Mouse (Mus musculus) CH12.LX (cell line): Measurements from ENCODE around the gene Cmip. TPM values are rescaled to one million over a fixed set of nuclear protein-coding genes. Genes with fewer than 3 reads are reported as not detected.

Source experiments
- DNase-seq: peaks from one replicate; pipeline ENCODE4 v3.0.0-alpha.2; 2013; ENCODE audit errors: extremely low read depth
- H3K27ac ChIP-seq: 2 replicates; pipeline ENCODE4 v1.5.1; 2012; ENCODE audit warnings: low read depth, mild to moderate bottlenecking, control low read depth, moderate library complexity; ENCODE audit not compliant: insufficient read depth
- H3K27me3 ChIP-seq: replicated peaks from 2 replicates; pipeline ENCODE3; 2012; ENCODE audit warnings: inconsistent platforms
- H3K36me3 ChIP-seq, 2 experiments: replicated peaks in 1 of 2; 2 replicates each; pipeline versions ENCODE3 to v1.6.1; 2012; ENCODE audit warnings: inconsistent platforms in 1 of 2, low read length in 1 of 2, mild to moderate bottlenecking in 1 of 2, mixed read lengths in 1 of 2, moderate library complexity in 1 of 2; ENCODE audit not compliant: control insufficient read depth in 1 of 2, insufficient read depth in 1 of 2
- H3K4me1 ChIP-seq, 2 experiments: 2 replicates each; pipeline ENCODE4 v1.6.1; 2012; ENCODE audit warnings: inconsistent platforms in 1 of 2, moderate library complexity in 1 of 2; ENCODE audit not compliant: insufficient read depth in 2 of 2, control insufficient read depth in 1 of 2
- H3K4me2 ChIP-seq: 2 replicates; pipeline ENCODE4 v1.6.1; 2012; ENCODE audit warnings: low read depth, mild to moderate bottlenecking, control low read depth; ENCODE audit not compliant: poor library complexity, insufficient read depth, severe bottlenecking
- H3K4me3 ChIP-seq, 3 experiments: fragments of 150-350 bp in 1 of 3; sonication (generic) in 1 of 3; replicated peaks in 1 of 3; 2 replicates each; pipeline versions ENCODE3 to v1.5.1; 2011 to 2012; ENCODE audit warnings: low read depth in 2 of 3, low read length in 2 of 3, mild to moderate bottlenecking in 2 of 3, moderate library complexity in 2 of 3, control low read depth in 1 of 3, improper control_type of control experiment in 1 of 3, inconsistent platforms in 1 of 3, mixed read lengths in 1 of 3; ENCODE audit not compliant: poor library complexity in 1 of 3
- H3K79me2 ChIP-seq: replicated peaks from 2 replicates; pipeline ENCODE4 v1.6.1; 2012; ENCODE audit warnings: mild to moderate bottlenecking, moderate library complexity; ENCODE audit not compliant: control insufficient read depth, poor library complexity, insufficient read depth, severe bottlenecking; ENCODE audit errors: extremely low read depth
- H3K9ac ChIP-seq: 2 replicates; pipeline ENCODE4 v1.6.1; 2012; ENCODE audit warnings: low read depth, mild to moderate bottlenecking, control low read depth, moderate library complexity; ENCODE audit not compliant: insufficient read depth
- H3K9me3 ChIP-seq: replicated peaks from 2 replicates; pipeline ENCODE3; 2012; ENCODE audit warnings: low read length, inconsistent platforms, mixed read lengths
- BHLHE40 ChIP-seq: IDR thresholded peaks from 2 replicates; pipeline ENCODE4 v1.6.1; 2011; ENCODE audit warnings: mild to moderate bottlenecking, low read depth, low read length, improper control_type of control experiment
- CHD2 ChIP-seq: IDR thresholded peaks from 2 replicates; pipeline ENCODE4 v1.6.1; 2011; ENCODE audit warnings: low read length, improper control_type of control experiment
- E2F4 ChIP-seq: IDR thresholded peaks from 2 replicates; pipeline ENCODE4 v1.6.1; 2011; ENCODE audit warnings: low read depth, low read length, improper control_type of control experiment; ENCODE audit not compliant: insufficient replicate concordance
- ELF1 ChIP-seq: IDR thresholded peaks from 2 replicates; pipeline ENCODE4 v1.6.1; 2014; ENCODE audit warnings: low read depth, mild to moderate bottlenecking, inconsistent platforms, low read length, improper control_type of control experiment
- EP300 ChIP-seq: IDR thresholded peaks from 2 replicates; pipeline ENCODE4 v1.6.1; 2011; ENCODE audit warnings: low read length, improper control_type of control experiment
- GABPA ChIP-seq: IDR thresholded peaks from 2 replicates; pipeline ENCODE4 v1.6.1; 2012; ENCODE audit warnings: low read depth, low read length, improper control_type of control experiment, inconsistent platforms; ENCODE audit not compliant: insufficient replicate concordance
- HCFC1 ChIP-seq: IDR thresholded peaks from 2 replicates; pipeline ENCODE4 v1.6.1; 2012; ENCODE audit warnings: low read depth, mild to moderate bottlenecking, inconsistent platforms, low read length, improper control_type of control experiment
- JUND ChIP-seq: conservative IDR thresholded peaks from 2 replicates; pipeline ENCODE4 v1.6.1; 2011; ENCODE audit warnings: low read depth, low read length, improper control_type of control experiment
- MYC ChIP-seq: IDR thresholded peaks from 2 replicates; pipeline ENCODE4 v1.6.1; 2011; ENCODE audit warnings: low read depth, mild to moderate bottlenecking, improper control_type of control experiment, low read length
- NRF1 ChIP-seq: IDR thresholded peaks from 2 replicates; pipeline ENCODE4 v1.6.1; 2014; ENCODE audit warnings: low read depth, mild to moderate bottlenecking, inconsistent platforms, low read length, improper control_type of control experiment, moderate library complexity
- PAX5 ChIP-seq: IDR thresholded peaks from 2 replicates; pipeline ENCODE4 v1.6.1; 2012; ENCODE audit warnings: low read length, inconsistent platforms, mixed read lengths
- POLR2AphosphoS2 ChIP-seq: IDR thresholded peaks from 2 replicates; pipeline ENCODE4 v1.6.1; 2011; ENCODE audit warnings: low read depth, low read length, improper control_type of control experiment
- RAD21 ChIP-seq: IDR thresholded peaks from 2 replicates; pipeline ENCODE4 v1.6.1; 2011; ENCODE audit warnings: low read depth, mild to moderate bottlenecking, low read length, improper control_type of control experiment, moderate library complexity
- SIN3A ChIP-seq: IDR thresholded peaks from 2 replicates; pipeline ENCODE4 v1.6.1; 2012; ENCODE audit warnings: low read length, improper control_type of control experiment, inconsistent platforms
- SMC3 ChIP-seq: IDR thresholded peaks from 2 replicates; pipeline ENCODE4 v1.6.1; 2011; ENCODE audit warnings: low read depth, low read length, improper control_type of control experiment
- TCF12 ChIP-seq: IDR thresholded peaks from 2 replicates; pipeline ENCODE4 v1.6.1; 2014; ENCODE audit warnings: low read depth, mild to moderate bottlenecking, inconsistent platforms, low read length, improper control_type of control experiment
- USF1 ChIP-seq: IDR thresholded peaks from 2 replicates; pipeline ENCODE4 v1.6.1; 2014; ENCODE audit warnings: low read depth, mild to moderate bottlenecking, inconsistent platforms, low read length, improper control_type of control experiment
- ZC3H11A ChIP-seq: IDR thresholded peaks from 2 replicates; pipeline ENCODE4 v1.6.1; 2012; ENCODE audit warnings: low read depth, mild to moderate bottlenecking, inconsistent platforms, low read length, improper control_type of control experiment
- ZKSCAN1 ChIP-seq: IDR thresholded peaks from 2 replicates; pipeline ENCODE4 v1.6.1; 2012; ENCODE audit warnings: low read depth, inconsistent platforms, low read length, improper control_type of control experiment, borderline replicate concordance
- ZMIZ1 ChIP-seq: IDR thresholded peaks from 2 replicates; pipeline ENCODE4 v1.6.1; 2012; ENCODE audit warnings: low read depth, mild to moderate bottlenecking, inconsistent platforms, low read length, improper control_type of control experiment
- dilution Hi-C: fragments of 300-500 bp; cut with MboI; formaldehyde crosslinking; loops from 2 replicates; pipeline ENCODE4 v1.14.3; 2020; ENCODE audit warnings: low sequenced_read_pairs; ENCODE audit not compliant: extremely low pct_unique_long_range_greater_than_20kb, extremely low pct_ligation_motif_present
- in situ Hi-C: fragments of 300-500 bp; cut with MboI; formaldehyde crosslinking; loops from 3 replicates; pipeline ENCODE4 v1.14.3; 2019; ENCODE audit warnings: low sequenced_read_pairs, low pct_ligation_motif_present, low pct_unique_long_range_greater_than_20kb, mixed read lengths
- polyA plus RNA-seq: library from polyadenylated mRNA; unstranded; fragments of >175 nt; gene quantifications from 2 replicates; pipeline ENCODE4 v1.2.1, GENCODE M21; 2012; ENCODE audit warnings: low read depth; ENCODE audit not compliant: insufficient read length
- total RNA-seq, 2 experiments: library from RNA; depleted of rRNA; stranded (reverse); fragments of 300-350 nt in 1 of 2; fragments of >200 nt in 1 of 2; gene quantifications; 2 replicates each; pipeline ENCODE4 v1.2.3; 2012 to 2014

Gene Cmip
- total and polyA plus RNA-seq, 3 experiments = 5.2 to 39.0 (median 16.5) TPM

DNA sequence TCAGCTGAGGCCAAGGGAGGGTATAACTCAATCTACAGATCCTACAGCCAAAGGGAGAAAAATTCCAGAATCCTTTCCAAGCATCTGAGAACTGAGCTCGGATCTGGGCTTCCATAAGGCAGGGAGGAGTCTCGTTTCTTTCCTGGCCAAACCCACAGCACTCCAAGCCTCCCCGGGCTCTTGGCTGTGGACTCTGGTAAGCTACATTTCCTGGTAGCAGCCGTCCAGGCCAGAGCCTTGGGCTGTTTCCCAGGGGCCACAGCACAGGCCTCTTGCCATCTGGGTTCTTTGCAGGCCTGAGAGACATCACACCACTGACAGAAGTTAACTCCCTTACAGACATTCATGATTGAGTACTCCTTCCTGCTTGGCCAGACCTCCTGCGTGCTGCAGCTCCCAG lies 180.8 kb downstream of the Cmip start:
- TF ChIP-seq MYC = no peak
- no peak for TF ChIP-seq SIN3A
- TF ChIP-seq RAD21 = no peak
- no peak for TF ChIP-seq POLR2AphosphoS2
- no peak for TF ChIP-seq ELF1
- no peak for TF ChIP-seq JUND
- no peak for TF ChIP-seq SMC3
- TF ChIP-seq USF1 = no peak
- TF ChIP-seq E2F4 = no peak
- Histone ChIP-seq H3K4me1 (peaks cover 0 to 5% of the 10 kb centered on the region in 2 experiments; a peak in 1 of 4 replicates), H3K27ac (no peak overlapping the region), H3K27me3 (no peaks in the 10 kb centered on the region), H3K9me3 (no peaks in the 10 kb centered on the region), H3K4me3 (no peak overlapping the region), H3K79me2 (no peaks in the 10 kb centered on the region), H3K36me3 (peaks cover 46 to 85% of the 10 kb centered on the region in 2 experiments), H3K4me2 (no peak overlapping the region), H3K9ac (no peak overlapping the region)
- in situ Hi-C loops (no loop called here), dilution Hi-C loops (no loop called here)
- no peak for DNase-seq

- H3K27ac ChIP-seq = no peak overlapping the region
- H3K36me3 ChIP-seq = peaks cover 44 to 84% of the 10 kb centered on the region in 2 experiments
- TF ChIP-seq JUND = no peak
- TF ChIP-seq SIN3A = no peak
- TF ChIP-seq EP300 = no peak
- TF ChIP-seq ZKSCAN1 = no peak
- TF ChIP-seq PAX5 = no peak
- no peak for TF ChIP-seq ELF1
- no peak for TF ChIP-seq POLR2AphosphoS2
- TF ChIP-seq RAD21 = no peak
- TF ChIP-seq BHLHE40 = no peak
- no peak for TF ChIP-seq ZC3H11A
- no peak for TF ChIP-seq TCF12
- no peak for TF ChIP-seq CHD2
- TF ChIP-seq NRF1 = no peak
- TF ChIP-seq ZMIZ1 = no peak
- TF ChIP-seq HCFC1 = no peak
- no peak for TF ChIP-seq GABPA
- TF ChIP-seq MYC = no peak
- H3K9me3 ChIP-seq = no peaks in the 10 kb centered on the region
- no peaks in the 10 kb centered on the region for H3K79me2 ChIP-seq
- no peaks in the 10 kb centered on the region for H3K27me3 ChIP-seq
- H3K9ac ChIP-seq = no peak overlapping the region
- DNase-seq = no peak
- no peak overlapping the region for H3K4me3 ChIP-seq
- H3K4me1 ChIP-seq = peaks cover 0 to 4% of the 10 kb centered on the region in 2 experiments; a peak in 1 of 4 replicates
- dilution Hi-C loops (no loop called here), in situ Hi-C loops (no loop called here)
- no peak overlapping the region for H3K4me2 ChIP-seq
Measured at GRCm38 (mm10) chr8:117440317-117440716, 183.5 kb downstream of the Cmip start.
